Mouse (Mus musculus): ENCODE data around the gene Xlr5c.

GRCm38 (mm10) chrX:73312522-73312921 is 19.7 kb upstream of the Xlr5c start:
- no peak for TF ChIP-seq HCFC1 (IDR thresholded peaks at IDR 0.05; ENCODE audit: borderline replicate concordance, insufficient read depth, low read length)
- no peak for TF ChIP-seq ZC3H11A (IDR thresholded peaks at IDR 0.05; ENCODE audit: borderline replicate concordance, low read depth, low read length)

Measured in ES-E14 (cell line).